Mouse (Mus musculus) adrenal gland, adult 8-10 months (tissue): Measurements from ENCODE around the gene Pgp. TPM values are rescaled to one million over a fixed set of nuclear protein-coding genes. Genes with fewer than 3 reads are reported as not detected.

Experiments
- DNase-seq: peaks from one replicate; pipeline ENCODE4 v3.0.0; 2022
- total RNA-seq, 4 experiments: library from RNA; stranded (reverse); gene quantifications; 2 replicates each; pipeline ENCODE4 v1.2.4; 2022

Pgp gene
- total RNA-seq, 4 experiments from 2014 or later: 105 to 116 (median 107) TPM

DNA sequence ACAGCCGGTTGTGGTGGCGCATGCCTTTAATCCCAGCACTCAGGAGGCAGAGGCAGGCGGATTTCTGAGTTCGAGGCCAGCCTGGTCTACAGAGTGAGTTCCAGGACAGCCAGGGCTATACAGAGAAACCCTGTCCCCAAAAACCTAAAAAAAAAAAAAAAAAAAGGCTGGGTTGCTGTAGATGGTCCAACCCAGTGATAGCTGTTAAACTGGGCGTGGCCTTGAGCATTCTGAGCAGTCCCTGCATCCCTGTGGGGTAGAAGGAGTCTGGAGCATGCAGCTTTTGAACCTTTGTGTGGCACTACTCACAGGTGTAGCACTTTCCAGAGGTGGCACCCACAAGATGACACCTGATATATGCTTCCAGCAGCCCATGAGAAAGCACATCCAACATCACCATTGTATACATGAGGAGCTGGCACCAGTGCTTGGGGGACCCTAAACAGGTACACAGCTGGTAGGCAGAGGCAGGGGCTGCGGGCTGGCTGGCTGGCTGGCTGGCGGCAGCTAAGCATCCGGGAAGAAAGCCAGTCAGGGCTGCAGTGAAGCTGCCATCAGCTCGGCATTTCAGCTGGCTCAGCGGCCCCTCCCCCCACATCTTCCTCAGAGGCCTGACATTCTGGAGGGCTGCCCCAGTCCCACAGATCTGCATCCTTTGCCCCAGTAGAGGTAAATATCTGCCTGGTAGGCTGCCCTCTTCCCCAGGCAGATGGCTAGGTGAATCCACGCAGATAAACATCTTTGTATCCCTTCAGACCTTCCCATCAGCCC lies 15.1 kb downstream of the Pgp start:
- DNase-seq: no peak

DNA sequence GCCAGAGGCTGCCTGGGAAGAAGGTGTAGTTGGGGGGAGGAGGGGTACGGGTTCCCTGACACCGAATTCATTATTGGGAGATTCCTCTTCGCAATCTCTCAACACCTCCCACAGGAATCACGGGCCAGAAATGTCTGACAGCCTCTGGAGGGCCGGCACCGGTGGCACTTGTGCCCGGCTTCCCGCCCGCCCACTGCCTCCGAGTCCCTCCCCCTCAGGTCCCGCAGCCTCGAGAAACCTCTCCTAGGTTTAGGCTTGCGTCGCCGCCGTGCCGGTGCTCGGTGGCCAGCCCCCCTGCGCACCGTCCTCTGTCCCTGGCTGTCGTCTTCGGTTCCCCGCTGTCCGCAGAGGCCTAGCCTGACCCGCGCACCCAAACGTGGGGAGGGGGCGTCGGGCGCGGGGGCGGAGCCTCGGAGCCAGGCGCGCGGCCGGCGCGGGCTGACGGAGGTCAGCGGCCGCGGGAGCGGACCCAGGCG lies 18.0 kb downstream of the Pgp start, which contains the start of gene Caskin1:
Gene Caskin1 (plus strand): TSS at position 416 of the 476 bp plus-strand sequence.
- DNase-seq: no peak

DNA sequence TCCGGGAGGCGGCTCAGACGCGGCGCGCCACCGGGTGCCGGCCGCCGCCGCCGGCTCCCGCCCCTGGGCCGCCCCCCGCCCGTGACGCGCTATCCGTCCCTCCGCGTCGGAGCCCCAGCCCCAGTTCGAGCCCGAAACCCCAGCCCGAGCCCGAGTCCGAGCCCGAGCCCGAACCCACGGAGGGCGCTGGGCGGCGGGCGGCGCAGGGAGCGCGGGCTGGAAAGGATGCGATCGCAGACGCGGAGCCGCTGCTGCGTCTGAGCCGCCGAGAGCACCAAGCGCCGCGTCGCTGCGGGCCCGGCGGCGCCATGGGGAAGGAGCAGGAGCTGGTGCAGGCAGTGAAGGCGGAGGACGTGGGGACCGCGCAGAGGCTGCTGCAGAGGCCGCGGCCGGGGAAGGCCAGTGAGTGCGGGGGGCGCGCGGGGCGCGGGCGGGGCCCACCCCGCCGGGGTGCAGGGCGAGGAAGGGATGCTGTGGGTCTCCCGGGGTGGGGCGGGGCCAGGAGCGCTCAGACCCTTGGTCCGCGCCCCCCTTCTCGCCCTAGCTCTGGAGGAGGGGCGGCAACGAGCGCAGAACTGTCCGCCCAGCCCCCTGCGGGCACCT lies 18.6 kb downstream of the Pgp start:
- no peak for DNase-seq

DNA sequence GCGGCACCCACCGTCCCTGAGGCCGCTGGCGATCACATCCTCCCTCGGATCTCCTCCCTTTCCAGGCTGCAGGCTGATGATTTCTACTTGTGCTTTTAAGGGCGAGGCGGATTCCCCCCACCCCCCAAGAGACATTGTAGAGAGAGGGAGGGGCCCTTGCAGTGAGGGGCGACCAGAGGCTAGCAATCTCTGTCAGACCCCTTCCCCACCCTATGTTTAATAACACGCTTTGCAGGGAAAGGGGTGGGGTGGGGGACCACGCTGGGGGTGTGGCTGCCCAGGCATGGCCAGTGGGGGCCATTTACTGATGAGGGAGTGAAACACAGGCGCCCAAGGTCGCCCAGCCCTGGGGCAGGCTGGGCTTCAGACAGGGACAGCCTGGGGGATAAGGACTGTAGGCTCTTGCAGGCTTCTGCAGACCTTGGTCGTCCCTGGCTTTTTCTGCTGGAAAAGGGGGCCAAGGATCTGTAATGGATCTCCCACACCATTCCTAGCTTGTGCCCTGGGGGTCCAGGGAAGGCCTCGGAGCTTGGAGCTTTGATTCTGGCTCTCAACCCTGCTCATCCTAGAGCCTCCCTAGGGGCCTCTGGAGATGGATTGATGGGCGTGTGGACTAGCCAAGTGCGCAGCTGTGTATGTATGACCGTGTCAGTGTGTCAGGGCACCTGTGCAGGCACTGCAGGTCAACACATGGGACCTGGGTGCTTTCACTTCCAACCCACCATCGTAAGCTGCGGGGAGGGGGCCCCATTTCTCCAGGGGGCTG lies 19.3 kb downstream of the Pgp start:
- no peak for DNase-seq

DNA sequence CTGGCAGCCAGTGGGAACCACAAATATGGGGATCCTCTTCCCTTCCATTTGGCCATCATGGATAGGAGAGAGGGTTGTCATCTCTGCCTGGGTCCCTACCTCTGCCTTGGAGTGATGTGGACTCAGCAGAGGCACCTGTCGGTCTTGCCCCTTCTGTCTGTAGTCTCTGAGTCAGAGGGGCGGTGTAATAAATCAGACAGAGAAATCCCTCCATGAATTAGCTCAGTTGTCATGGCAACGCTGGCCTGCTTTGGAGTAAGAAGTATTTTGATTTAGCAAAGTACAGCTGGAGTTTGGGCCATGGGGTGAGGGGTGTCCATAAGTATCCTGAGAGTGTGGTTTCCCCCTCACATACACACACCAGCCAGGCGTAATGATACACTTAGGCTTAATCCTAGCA lies 20.2 kb downstream of the Pgp start:
- DNase-seq: no peak

DNA sequence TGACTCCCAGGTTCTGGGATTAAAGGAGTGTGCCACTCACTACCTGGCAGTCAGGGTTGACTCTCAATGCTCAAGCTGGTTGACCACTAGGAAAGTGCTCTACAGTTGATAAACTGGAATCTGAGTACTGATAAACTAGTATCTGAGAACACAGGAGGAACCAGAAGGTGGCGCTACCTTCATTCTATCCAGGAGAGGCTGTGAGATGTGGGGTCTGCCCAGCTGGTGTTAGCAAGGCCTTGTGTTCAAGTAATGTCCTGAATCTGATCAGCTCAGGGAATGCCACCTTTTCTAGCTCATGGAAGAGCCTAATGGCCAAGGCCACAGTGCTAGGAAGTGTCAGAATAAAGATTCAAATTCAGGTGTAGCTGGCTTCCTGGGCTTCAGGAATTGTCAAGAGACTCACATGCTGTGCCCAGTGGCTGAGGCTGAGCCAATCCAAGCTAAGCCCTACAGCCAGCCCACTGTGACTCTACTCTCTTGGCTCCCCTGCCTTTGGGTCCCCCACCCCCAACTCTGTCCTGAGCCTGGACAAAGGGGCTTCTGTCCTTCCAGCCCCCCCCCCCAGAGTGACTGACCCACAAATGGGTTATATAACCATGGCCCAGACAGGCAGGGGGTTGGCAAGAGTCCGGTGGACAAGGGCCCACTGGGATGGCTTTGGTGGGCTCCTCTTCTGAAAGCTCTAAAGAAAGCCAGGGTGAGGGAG lies 24.6 kb downstream of the Pgp start:
- no peak for DNase-seq

DNA sequence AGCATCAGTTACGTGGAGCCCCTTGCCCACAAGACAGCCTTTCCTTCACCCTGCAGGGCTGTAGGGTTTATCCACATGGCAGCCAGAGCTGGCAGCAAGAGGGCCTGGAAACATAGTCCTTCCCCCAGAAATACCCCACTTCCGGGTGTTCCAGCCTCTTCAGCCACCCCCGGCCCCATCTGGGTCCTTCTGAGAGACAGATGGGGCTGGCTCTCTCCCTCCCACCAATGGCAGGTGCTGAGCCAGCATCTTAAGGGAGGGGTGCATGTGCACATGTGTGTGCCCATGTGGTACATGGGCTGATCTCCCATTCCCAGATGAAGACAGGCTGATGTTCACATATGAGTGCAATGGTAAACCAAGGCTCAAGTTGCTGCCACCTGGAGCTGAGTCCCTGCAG lies 25.3 kb downstream of the Pgp start:
- no peak for DNase-seq

DNA sequence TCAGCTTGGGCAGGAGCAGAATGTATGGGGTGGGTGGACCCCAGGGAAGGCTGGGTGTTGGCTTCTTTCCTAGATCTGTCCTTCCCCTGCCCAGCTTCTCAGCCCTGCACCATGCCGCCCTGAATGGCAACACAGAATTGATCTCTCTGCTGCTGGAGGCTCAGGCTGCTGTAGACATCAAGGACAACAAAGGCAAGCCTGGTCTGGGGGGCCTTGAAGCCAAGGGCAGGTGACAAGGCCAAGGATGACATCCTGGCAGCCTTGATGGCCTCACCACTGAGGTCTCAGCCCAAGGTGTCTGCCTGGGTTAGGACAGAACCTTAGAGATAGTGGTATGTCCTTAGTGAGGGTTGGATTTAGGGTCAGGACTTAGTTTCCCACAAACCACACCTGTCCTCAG lies 25.8 kb downstream of the Pgp start:
- peak; percentile 61 for DNase-seq

DNA sequence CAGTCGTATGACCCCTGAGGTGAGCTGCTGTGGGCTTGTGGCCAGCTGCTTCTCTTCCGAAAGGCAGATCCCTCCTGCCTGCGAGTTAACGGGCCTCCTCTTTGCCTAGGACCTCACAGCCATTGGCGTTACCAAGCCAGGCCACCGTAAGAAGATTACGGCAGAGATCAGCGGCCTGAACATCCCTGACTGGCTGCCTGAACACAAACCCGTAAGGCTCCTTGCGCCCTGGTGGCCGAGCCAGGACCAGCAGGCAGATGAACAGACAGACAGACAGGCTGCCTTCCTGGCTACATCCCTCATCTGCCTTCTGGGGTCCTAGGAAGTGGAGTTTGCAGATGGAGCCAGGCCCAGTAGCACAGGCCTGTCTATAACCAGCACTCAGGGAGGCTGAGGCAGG lies 32.0 kb downstream of the Pgp start:
- DNase-seq: no peak

DNA sequence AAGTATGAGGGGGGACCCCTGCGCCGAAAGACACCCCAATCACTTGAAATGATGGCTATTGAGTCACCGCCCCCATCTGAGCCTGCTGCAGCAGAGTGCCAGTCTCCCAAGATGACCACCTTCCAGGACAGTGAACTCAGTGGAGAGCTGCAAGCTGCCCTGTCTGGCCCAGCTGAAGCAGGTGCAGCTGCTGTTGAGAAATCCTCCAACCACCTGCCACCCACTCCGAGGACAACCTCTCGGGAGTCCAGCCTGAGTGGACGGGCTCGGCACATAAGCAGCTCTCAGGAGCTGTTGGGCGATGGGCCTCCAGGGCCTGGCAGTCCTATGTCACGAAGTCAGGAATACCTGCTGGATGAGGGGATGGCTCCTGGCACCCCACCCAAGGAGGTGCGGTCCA lies 33.9 kb downstream of the Pgp start:
- no peak for DNase-seq

DNA sequence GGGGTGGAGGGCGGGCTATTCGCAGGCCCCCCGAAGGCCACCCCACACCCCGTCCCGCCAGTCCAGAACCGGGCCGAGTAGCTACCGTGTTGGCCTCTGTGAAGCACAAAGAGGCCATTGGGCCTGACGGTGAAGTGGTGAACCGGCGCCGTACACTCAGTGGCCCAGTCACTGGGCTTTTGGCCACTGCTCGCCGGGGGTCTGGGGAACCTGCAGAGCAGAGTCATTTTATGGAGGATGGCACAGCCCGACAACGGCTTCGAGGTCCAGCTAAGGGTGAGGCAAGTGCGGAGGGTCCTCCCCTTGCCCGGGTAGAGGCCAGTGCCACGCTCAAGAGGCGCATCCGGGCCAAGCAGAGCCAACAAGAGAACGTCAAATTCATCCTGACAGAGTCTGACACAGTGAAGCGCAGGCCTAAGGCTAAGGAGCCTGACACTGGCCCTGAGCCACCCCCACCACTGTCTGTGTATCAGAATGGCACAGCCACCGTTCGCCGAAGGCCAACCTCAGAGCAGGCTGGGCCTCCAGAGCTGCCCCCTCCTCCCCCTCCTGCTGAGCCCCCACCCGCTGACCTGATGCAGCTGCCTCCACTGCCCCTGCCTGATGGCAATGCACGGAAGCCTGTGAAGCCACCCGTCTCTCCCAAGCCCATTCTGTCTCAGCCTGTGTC lies 35.2 kb downstream of the Pgp start:
- no peak for DNase-seq

DNA sequence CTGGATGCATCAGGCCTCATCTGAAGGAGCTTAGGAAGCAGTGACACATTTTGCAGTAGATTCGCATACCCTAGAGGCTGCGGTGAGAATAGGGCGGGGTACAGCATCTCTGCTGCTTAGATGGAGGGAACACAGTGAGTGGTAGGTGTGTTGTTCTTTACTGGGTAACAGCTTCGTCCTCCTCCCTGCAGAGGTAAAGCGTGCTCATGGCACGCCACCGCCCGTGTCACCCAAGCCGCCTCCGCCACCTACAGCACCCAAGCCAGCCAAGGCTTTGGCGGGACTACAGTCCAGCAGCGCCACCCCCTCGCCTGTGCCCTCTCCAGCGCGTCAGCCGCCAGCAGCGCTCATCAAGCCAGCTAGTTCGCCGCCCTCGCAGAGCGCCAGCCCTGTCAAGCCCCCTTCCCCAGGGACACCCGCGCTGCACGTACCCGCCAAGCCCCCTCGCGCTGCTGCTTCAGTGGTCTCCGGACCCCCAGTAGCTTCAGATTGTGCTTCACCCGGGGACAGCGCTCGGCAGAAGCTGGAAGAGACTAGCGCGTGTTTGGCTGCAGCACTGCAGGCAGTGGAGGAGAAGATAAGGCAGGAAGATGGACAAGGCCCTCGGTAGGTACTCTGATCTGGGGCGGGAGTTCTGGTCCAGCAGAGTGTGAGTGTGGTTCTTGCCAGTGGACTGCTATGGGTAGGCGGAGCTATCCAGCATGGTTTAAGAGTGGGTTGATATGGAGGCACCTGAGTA lies 36.3 kb downstream of the Pgp start:
- DNase-seq: no peak

DNA sequence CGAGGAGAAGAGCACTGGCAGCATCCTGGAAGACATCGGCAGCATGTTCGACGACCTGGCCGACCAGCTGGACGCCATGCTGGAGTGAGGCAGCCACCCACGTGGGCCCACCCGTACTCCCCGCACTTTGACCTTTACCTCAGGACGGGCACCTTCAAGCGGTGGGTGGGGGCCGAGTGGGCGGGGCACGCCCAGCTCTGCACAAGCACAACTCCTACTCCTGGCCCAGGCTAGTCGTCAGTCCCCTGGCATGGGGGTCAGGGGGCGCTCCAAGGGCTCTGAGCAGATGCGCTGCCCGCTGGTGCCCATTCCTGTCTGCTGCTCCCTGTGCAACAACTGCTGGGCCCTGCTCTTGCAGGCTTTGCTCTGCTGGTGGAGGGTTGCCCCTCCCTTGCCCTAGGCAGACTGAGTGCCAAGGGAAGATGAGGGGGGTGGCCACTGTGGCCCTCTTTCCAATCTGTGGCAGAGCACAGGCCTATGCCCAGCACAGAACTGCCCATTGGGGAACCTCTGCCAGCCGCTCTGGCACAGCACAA lies 37.0 kb downstream of the Pgp start:
- no peak for DNase-seq

DNA sequence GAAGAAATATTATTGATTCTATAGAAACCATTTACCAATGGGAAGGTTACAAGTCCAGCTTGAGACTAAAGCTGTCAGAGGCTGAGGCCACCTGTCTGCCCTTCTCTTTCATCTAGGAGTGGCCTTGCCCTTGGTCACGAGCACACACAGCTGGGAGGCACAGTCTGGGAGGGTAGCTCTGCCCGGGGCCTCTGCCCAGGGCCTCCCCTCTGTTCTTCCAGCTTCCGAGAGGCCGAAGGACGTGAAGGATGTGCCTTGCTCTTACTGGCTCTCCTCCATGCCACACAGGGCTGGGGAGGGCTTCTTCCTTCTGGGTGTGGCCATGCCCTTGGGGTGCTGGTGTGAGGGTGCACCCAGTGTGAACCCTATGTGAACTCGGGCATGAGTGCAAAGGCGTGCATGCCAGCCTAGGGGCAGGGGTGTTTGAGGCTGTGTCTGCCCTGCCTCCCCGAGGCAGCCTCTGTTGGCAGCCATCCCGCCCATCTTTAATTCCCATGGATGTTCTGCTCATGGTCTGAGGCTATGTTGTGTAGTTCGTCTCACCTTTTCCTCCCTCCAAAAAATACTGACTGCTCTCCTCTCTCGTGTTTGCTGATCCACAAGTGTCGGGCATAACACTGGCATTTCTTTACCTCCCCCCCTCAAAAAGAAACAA lies 37.7 kb downstream of the Pgp start:
- DNase-seq: peak; percentile 58

DNA sequence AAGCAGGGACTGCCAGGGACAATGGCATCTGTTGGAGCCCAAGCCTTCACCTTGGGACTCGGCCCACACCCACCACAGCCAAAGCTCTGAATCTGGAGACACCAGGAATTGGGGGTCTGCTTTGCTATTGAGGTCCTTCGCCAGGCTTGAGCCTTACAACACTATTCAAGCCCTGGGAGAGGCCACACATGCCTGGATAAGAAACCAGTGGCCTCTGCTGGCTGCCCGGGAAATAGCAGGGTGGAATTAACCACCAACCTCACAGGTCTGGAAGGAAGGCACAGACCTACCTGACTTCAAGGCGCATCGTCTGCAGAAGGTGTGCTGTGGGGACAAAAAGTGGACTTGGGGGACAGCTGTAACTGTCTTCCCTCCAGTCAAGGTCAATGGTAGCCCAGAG lies 43.4 kb downstream of the Pgp start:
- DNase-seq: no peak

DNA sequence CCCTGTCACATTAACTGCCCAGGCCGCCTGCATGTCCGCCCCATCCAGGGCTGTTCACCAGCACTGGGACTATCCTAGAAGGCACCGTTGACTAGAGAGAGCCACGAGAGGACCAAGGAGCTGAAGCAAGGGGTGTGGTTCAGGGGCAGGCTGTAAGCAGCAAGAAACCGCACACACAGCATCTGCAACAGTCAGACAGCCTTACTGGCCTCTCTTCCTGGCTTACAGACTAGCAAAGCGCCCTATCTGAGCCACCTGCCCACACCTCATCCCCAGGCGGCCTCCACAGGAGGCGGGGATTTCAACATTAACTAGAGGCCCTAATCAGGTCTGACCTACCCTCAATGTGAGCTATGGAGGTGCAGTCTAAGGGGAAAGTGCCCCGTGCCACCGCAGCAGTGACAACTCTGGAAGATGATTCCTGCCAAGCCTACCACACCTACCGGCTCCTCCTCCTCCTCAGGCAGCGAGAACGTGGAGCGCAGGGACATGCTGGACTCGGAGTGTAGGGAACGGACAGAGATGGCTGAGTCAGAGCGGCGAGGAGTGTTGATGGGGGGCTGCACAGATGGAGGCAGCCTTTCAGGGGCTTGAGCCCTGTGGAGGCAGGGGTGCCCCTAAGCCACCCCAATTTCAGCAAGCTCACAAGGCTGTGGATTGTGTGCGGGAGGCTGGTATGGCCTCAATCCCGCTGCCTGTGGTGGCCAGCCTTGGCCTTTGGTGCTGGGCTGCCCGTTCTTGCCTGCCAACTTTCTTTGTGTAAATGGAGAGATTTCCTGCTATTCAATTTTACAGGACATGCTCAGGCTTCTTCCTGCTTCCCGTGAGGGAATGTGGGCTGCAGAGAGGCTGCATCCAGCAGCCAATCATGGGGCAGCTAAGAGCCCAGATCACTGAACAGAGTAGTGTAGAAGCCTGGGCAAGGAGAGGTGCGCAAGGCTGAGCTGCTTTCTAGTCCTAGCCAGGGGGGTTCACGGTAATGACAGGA lies 44.4 kb downstream of the Pgp start:
- DNase-seq: no peak

DNA sequence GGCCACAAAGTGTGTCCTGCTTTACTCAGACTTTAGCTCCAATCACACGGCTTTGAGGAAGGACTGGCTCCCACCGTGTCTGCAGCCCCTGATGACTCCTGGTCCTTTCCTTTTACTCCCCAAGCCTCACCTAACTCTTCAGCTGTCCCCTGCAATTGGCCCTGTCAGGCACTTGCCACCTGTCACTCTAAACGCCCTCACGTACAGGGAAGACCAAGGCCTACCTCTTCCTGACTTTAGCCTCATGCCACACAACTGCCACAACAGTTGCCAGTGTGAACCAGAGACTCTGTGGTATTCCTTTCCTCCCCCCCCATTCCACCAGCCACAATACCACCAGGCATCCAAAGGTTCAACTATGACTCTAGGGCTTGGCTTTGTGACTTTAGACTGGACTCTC lies 50.3 kb downstream of the Pgp start:
- DNase-seq: no peak
